Mouse (Mus musculus) CD4-positive, CD25-positive, alpha-beta regulatory T cell, adult 4 months (primary cell): Measurements from ENCODE around the gene Adamts4. TPM values are rescaled to one million over a fixed set of nuclear protein-coding genes. Genes with fewer than 3 reads are reported as not detected.
"Not testable (repeated sequence)": the region's sequence is repeated elsewhere in the genome, so short reads cannot be mapped to it uniquely, and the experiment has no call there.

Source experiments
- ATAC-seq: one replicate; pipeline ENCODE4 v1.8.0; 2017
- polyA plus RNA-seq, 2 experiments: library from polyadenylated mRNA; unstranded; fragments of 100-300 nt; shearing (Covaris generic); gene quantifications; one replicate each; pipeline ENCODE4 v1.2.1; 2017

Gene Adamts4
- polyA plus RNA-seq, 2 experiments from 2014 or later, result 0.13 TPM; not detected in 1

DNA sequence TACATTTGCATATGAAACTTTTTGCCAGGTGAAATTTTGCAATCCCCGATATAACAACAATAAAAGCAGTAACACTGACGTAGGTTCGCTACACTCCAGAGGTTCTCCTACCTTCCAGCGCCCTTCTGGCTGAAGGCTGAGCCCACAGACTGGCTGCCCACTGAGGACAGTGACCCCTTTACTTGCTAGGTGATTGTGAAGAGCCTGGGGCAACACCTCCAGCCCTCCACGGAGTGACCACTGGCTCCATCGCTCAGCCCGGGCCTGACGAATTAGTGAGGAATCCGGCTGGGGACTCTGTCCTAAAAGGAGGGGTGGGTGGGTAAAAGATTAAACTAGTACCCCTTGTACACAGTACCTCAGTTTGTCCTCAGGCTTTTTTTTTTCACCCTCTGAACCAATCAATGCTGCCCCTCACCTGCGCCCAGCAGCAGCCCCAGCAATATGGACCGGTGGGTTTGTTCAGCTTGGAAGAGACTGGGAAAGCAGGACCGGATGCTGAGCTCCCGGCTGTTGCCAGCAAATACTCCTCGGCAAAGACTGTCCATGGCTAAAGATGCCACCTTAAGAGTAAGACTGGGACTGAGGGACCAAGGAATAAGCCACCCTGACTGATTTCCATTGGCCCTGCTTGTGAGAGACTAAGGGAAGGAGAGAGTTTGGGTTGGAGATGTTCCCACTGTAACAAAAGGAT, 28.9 kb downstream of the Adamts4 start:
- no peak for ATAC-seq

DNA sequence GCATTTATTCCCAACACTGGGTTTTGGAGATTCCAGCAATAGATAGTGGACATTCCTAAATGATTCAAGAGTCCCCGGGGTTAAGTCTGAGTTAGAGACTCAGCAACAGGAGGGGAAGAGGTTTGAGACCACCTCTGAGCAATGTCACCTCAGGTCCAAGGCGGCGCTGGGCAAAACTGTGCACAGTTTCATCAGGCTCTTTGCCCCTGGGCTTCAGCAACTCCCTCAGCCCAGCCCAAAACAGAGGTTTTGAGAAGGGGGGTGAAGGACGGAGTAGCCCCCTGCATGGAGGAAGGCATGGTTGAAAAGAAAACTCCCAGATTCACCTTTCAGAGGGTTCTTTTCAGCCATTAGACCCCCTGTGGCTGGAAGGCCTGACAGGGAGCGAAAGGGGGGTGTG, 29.5 kb downstream of the Adamts4 start:
- ATAC-seq, result no peak

DNA sequence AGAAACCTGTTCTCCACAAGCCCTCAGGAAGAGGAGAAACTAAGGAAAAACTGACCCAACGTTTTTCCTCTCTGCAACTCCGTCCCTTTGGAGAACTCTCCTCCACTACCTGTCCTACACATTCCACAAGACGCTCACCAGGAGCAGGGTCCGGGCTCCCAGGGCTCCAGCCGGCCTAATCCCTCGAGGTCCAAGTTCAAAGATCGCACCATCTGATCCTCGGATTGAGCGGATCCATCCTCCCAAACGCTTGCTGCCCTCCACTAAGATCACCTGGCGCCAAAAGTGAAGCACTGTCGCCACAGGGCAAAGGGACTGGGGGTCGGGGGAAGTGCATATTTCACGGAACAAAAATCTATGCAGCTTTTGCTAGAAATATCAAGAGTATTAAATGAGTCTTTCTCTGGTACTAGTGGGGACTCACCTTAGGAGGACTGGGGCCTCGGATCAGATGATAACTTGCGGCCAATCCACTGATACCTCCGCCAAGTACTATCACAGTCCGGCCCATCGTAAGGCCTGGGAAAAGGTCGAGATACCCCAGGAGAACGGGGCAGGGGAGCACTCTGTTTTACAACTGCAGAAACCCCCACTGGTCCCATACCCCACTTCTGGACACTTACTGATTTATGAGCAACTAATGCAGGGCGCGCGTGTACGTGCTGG, 30.2 kb downstream of the Adamts4 start:
- peak; percentile 0 for ATAC-seq

DNA sequence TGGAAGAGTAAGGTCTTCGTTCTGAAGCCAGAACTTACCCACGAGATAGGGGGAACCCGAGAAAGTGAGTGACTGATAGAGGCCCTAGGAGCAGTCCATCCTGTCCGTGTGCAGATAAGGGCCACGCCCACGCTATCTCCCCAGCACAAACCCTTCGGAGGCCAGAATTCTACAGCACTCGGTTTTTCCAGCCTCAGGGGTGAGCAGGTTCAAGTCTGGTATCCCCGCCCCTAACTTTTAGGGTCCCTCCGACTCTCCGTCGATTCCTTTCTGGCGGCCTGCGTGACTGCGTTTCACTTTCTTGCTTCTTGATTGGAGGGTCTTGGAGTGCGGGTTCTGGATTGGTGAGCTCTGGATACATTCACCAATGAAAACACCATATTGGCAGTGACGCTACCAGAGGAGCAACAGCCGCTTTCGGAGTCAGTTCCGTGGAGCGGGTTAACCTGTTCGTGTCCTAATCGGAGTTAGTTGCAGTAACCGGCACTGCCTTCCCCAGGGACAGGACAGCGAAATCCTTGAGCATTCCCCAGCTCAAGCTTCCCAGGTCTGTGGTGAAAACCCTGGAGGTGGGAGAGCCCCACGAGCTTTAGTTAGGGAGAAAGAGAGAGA, 30.8 kb downstream of the Adamts4 start, which contains the start of gene Ppox:
Ppox (minus strand) TSS at position 271 of the 612 bp plus-strand sequence.
- peak; percentile 99 for ATAC-seq

DNA sequence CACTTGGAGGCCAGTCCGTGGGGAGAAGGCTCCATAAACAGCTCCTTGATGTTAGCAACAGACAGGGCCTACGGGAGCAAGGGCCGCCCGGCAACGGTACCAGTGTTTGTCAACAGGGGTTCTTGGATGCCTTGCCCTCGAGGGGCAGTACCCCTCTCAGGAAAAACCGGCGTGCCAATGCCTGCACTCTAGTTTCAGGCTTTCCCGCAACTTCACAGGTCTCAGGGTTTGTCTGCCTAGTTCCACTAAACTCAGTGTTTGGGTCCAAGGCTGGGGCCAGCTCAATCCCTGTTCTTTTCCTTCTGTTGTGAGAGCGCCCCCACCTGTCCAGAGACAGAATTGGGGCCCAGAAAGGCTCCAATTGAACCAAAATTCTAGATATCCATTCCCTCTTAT, 31.3 kb downstream of the Adamts4 start:
- ATAC-seq, result peak; percentile 44

DNA sequence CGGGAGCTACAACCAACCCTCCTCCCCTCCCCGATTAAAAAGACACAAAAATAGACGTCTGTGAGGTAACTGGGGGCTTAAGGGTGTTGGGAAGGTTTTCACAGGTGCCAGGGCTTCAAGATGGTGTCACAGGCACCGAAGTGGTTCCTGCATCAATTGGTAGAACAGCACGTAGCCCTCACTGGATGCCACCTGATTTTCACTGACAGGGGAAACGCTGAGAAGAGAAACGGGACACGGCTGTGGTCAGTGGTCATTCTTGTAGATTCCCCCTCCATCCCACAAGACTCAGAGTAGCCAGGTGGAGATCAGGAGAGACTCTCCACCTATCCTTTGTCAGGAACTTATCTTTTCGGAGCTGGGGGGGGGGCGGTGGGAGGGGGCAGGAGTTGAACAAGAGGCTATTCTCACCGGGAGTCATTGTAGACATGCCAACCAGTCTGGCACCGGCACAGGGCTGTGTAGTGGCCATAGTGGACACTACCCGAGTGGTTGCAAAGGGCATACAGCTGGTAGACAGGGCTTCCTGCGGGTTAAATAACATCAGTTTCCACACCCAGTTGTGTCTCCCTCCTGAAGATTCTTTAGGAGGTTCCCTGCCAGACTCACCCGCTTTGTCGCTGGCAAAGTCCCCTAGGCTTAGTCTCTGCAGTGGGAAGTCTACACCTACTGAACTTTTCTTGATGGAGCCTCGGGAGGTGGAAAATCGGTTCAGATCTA, 32.0 kb downstream of the Adamts4 start:
- no peak for ATAC-seq

DNA sequence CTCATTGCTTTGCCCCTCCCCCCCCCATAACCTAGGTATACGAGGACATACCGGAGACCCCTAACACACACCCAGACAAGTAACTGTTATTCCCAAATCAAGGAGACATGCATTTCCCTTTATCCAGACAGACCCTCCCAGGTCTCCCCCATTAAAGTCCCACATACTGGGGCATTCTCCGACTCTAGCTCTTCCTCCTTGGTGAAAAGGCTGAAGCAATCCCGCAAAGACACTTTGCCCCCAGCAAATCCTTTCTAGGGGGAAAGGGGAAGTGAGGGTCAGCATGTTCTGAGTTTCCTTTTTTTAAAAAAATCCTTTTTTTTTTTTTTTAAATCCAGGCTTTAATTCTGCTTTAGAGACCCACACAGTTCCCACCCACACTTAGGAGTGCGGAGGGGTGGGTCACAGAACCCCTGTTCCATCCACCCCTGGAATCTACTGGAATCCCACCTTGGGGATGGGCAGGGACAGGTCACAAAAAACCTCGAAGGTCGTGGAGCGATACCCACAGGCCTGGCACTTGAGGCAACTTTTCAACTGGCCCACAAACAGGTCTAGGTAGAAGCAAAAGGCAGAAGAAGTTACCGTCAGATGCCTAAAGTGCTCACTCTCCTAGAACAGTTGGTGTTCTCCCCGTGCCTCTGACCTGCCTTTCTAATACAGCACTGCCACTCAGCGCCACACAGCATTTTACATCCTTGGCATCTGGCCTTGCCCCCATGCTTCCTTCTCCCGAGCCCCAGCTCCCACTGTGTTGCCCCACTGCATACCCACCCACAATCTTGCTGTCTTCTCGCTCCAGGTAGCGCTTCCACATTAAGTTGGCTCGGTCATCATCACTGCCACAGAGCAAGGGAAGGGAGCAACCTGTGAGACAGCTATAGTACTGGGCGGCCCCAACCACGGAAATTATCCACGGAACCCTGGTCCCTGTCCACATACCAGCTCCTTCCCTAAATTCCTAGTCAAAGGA, 33.3 kb downstream of the Adamts4 start:
- ATAC-seq, result no peak

DNA sequence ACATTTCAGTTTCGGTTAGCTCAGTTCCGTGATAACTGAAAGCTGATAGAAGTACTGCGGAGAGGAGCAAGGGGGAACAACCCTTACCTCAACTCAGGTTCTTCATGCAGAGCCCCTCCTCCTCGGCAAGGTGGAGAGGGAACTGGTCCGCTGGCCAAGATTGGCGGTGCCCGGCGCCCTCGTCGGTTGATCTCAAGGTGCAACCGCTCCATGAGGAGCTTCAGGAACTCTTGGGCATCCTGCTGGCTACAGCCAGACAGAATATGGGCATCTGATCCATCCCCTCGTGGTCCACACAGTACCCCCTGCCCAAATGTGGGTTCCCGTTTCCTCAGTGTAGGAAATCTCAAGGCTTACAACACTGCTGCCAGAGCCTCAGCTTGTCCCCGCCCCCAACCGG, 34.3 kb downstream of the Adamts4 start:
- ATAC-seq, result no peak

DNA sequence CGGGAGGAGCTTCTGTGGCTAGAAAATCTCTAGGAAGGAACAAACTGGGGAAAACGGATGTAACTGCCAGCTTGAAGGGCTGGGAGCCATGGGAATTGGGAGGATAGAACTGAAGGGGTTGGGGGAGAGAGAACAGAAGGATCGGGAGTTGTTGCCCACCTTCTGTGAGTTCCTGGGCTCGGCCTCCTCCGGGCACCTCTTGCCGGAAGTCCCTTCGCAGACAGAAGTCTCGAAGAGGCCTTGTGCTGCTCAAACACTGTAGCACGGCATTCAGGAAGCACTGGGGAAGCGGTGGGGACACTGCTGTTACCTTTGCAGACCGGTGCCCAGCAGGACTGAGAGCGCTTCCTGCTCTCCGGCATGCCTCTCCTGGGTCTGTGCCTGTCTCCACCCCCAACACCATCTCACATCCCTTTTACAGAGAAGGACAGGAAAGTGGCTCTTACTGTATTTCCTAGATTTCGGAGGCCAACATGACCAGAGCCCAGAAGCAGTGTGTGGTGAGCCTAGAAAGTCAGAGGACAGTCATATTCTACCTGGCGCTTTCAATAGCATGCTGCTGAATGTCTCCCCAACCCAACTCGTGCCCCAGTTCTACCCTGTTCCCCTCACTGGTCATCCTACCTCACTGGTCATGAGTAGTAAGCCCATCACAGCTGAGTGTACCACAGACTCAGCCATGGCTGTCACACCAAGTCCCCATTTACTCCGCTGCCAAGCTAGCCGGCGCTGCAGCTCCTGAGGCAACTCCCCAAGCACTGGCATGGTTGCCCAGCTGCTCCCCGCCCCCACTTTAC, 35.1 kb downstream of the Adamts4 start:
- no peak for ATAC-seq

DNA sequence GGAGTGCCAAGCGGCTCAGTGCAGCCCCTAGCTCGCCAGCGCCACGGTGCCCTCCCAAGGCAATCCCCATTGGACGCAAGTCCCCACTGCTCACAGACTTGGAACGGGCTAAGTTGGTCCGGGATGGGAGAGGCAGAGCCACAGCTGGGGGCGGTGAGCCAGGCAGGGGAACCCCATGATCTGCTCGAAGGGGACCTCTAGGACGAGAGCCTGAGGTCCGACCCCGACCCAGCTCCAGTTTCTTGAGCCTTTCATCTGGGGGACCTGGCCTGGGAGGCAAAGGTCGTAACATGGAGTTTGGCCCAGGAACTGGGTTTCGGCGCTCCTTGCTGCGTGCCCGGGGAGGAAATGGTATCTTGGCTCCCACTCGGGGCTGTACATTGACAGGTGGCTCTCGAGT, 36.3 kb downstream of the Adamts4 start:
- no peak for ATAC-seq

DNA sequence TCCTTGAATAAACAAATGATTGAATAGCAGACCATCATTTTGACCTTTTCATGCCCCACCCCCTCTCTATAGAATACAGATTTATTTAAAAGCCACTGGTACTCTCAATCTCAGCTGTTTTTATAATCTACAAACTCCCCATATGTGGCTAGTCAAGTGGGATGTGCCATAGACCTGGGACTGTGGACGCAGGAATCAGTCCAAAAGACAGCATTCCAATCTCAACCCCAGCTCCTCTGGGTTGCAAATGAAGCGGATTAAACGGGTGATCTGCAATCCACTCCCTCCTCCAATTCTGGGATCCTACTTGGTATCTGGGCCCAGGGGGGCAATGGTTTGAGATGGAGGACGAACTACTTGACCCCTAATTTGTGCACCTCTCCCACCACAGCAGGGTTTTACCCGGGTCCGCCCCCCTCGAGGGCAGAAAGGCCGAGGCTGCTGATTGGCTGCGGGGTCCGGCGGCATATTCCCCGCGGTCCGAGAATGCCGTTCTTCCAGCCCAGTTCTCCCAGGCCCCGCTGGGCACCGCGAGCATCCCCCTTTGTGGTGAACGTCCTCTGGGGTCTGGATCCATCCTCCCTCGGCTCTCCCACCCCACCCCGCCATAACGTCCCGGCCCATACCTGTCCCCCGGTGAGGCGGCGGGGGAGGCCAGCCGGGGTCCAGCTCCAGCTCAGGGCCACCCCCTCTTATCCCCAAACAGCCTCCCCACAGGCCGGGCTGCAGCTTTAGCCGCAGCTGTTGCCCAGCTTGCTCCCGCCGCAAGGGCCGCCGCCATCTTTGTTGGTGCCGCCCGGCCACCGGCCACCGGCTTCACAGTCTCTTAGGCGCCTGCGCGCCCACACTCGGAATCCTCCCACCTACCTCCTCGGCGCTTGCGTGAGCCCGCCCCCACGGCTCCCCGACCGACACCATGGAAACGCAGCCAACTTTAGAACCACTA, 37.2 kb downstream of the Adamts4 start, which contains the start of gene Usp21:
Usp21 (minus strand) TSS at position 856 of the 946 bp plus-strand sequence.
- ATAC-seq, result peak; percentile 100

DNA sequence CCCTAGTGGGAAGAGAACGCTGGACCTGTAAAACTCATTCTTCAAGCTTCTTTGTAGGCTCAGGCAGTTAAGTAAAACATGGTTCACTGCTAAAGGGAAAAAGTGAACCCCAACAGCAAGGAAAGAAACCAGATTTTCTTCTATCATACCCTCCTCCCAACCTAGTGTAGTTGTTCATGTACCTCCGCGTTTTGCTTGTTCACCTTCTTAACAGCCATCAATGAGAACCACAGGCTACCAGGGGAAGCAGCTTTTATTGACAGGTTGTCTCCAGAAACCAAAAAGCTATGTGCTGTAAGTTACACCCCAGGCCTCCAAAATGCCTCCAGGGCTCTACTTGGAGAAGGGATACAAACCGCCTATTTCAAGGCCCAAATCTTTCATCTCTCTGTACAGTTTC, 38.1 kb downstream of the Adamts4 start:
- ATAC-seq, result no peak

DNA sequence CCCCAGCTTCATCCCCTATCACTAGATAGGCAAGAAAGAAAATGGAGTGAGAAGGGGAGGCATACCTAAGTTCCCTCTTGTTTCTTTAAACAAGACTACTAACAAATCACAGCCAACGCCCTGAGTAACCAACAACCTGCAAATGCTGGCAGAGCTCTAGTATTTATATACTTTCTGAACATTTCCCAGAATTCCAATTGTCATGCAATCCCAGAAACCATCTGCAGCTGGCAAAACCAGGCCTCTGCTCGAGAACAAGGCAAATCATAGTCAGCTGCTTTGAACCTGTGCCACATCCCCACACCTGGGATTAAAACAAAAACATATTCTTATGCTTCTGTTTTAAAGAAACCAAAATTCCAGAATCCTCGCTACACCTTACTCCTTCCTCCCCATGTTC, 43.1 kb downstream of the Adamts4 start:
- no peak for ATAC-seq

DNA sequence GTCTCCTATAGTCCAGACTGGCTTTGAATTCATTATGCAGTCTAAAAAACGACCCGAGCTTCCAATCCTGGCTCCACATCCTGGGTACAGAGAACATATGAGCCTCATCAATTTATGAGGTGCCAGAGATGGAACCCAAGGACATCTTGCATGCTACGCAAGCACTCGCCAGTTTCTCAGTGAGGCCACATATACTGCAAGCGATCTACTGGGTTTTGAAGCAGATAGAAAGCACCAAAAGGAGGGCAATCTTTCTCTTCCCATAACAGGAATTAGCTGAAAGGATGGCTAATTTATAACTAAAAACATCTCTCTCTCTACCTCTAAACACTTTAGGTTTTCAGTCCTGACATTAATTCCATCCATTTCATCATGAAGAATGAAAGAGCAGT, 43.7 kb downstream of the Adamts4 start:
- ATAC-seq, result no peak

DNA sequence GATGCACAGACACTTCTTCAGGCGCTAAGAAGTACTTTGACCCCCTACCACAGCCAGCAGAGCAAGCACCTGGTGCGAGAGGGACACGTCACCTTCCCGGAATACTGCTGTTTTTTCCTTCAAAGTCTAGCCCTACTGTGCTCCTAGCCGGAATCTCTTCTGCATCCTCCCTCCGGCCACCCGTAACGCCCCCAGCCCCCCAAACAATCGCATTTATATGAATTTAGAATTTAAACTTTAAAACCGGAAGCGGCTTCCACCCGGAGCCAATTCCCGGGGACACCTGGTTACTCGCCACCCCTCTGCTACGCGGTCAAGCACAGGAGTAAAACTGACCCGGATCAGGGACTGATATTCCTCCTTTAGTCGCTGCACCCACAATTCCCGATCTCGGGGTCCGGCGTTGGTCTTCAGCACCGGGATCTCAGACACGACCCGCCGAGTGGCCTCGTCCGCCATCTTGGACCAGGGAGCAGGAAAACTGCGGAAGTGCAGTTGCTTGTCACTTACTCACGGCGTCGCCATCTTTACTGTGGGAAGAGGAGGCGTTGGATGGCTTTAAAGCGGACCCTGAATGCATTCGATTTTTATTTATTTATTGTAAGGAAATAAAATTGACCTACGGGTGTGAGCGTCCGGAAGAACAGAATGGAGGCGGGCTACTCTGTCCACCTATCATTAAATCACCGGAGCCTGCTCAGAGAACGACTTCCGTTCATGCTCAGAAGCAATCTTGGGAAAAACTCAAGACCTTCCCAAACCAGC, 44.3 kb downstream of the Adamts4 start, which contains the start of gene Ufc1:
Ufc1 (minus strand) TSS at position 727 of the 765 bp plus-strand sequence.
- peak; percentile 95 for ATAC-seq

DNA sequence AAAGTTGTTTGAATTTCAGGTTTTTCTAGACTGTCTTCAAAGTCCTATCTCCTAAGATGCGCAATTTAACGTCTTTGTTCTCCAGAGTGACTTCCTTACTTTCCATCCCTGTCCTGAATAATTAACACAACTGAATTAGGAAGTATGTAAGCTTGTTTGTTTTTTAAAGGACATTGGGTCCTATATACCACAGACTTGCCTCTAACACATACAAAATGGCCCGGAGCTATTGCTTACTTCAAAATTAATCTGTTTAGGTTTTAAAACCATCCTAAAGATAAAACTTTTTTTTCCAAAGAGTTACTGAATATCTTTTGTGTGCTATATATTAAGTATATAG, 44.8 kb downstream of the Adamts4 start:
- ATAC-seq, result peak; percentile 19

DNA sequence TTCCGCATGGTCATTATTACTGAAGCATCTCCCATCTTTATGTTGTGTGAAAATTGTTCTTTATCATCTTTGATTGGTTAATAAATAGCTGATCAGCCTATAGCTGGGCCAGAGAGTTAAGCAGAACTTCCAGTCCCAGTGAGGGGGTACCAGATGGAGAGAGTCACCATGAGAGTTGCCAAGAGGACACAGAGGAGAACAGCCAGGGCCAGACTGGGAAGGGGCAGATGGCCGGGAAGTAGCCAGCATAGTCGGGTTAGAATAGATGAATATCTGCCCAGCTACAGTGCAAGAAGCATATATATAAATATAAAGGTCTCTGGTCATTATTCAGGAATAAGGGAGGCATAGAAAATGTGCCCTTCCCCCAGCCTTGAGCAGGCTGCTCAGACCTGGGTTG, 48.0 kb downstream of the Adamts4 start:
- no peak for ATAC-seq

DNA sequence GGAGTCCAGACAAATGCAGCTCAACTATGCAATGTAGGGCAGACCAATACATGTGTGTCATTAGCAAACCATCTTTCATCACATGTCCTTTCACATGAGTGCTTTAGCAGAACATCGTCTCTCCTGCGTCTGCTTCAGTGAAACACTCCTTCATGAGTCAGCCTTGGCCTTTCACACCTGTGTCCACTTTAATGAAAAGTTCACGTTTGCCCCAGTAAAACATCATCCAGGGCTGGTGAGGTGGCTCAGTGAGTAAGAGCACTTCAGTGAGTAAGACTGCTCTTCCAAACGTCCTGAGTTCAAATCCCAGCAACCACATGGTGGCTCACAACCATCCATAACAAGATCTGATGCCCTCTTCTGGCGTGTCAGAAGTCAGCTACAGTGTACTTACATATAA, 55.9 kb downstream of the Adamts4 start:
- not testable (repeated sequence) for ATAC-seq

DNA sequence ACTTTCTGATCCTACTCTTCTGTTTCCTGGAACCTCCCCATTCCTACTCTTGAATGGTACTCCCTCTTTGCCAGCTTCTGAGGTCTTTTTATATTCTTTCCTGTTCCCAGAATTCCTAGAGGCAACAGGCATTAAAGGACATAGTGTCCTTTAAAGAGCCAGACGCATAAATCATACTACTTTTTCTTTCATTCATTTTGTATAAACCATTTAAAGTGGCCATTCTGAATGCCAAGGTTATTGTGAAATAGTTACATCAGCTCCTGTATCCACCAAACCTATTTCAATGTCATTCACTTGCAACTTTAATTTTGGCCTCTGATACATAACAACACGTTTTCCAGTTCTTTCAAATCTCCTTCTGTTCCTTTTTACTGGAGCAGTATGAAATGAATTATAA, 59.1 kb downstream of the Adamts4 start:
- ATAC-seq, result no peak
